Mouse (Mus musculus) E14TG2a.4 (cell line): ENCODE results near the gene Shprh.
"Not testable (repeated sequence)": the region's sequence is repeated elsewhere in the genome, so short reads cannot be mapped to it uniquely, and the experiment has no call there.

Experiments used
- CTCF ChIP-seq: conservative IDR thresholded peaks from 2 replicates; pipeline ENCODE4 v1.5.1; 2014; ENCODE audit warnings: low read length
- NANOG ChIP-seq: IDR thresholded peaks from 2 replicates; pipeline ENCODE4 v1.6.1; 2014; ENCODE audit warnings: borderline replicate concordance, low read length, mixed read lengths
- POU5F1 ChIP-seq: IDR thresholded peaks from 2 replicates; pipeline ENCODE4 v1.6.1; 2014; ENCODE audit warnings: low read length, borderline replicate concordance

GRCm38 (mm10) chr10:11263795-11264194 is 114.6 kb downstream of the Shprh start:
- TF ChIP-seq CTCF, POU5F1: not testable (repeated sequence)
- peak; percentile 53; the same call in 1 of the 2 replicates for TF ChIP-seq NANOG
